Mouse (Mus musculus) adrenal gland, adult 2 months (tissue): ENCODE data around the gene Slk. TPM values are rescaled to one million over a fixed set of nuclear protein-coding genes. Genes with fewer than 3 reads are reported as not detected.

Experiments used
- DNase-seq: peaks from one replicate; pipeline ENCODE4 v3.0.0; 2021
- polyA plus RNA-seq: library from polyadenylated mRNA; depleted of rRNA; stranded (reverse); fragments of >200 nt; gene quantifications from 2 replicates; pipeline ENCODE4 v1.2.3, GENCODE M21; 2012; rRNA removed
- total RNA-seq, 2 experiments: library from RNA; stranded (reverse); gene quantifications; 2 replicates each; pipeline ENCODE4 v1.2.3; 2021

Slk gene
- total and polyA plus RNA-seq, 3 experiments = 3.1 to 44.1 (median 35.6) TPM

- DNase-seq = no peak
Measured at GRCm38 (mm10) chr19:47652255-47652654, 72.8 kb downstream of the Slk start.

- DNase-seq = no peak
Measured at GRCm38 (mm10) chr19:47653173-47653572, 73.7 kb downstream of the Slk start.

- DNase-seq = peak; percentile 40
Measured at GRCm38 (mm10) chr19:47654896-47655295, 75.4 kb downstream of the Slk start.

DNA sequence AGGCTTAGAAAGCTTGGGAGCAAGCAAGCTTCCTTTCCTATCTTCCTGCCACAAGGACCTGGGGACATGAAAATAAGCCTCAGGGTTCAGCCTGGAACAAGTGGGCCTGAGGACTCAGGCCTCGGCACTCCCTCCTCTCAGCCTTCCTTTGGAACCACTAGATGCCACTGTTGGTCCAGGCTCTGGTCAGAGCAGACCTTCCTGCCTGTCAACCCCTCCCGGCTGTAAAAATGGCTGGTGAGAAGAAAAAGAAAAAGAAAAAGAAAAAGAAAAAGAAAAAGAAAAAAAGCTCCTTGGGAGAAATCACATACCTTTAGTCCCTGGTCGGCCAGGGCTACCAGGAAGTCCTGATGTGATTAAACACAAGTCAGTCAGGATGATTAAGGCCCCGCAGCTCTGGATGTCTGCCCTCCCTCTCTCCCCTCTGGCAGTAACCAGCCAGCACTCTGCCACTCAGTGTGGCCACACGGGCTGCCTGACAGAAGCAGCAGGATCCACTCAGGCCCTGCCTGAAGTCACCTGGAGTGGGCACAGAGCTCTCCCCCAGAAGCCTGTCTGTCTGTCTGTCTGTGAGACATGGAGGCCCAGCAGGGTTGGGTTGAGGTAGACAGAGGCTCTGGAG, 79.5 kb downstream of the Slk start:
- peak; percentile 56 for DNase-seq

DNA sequence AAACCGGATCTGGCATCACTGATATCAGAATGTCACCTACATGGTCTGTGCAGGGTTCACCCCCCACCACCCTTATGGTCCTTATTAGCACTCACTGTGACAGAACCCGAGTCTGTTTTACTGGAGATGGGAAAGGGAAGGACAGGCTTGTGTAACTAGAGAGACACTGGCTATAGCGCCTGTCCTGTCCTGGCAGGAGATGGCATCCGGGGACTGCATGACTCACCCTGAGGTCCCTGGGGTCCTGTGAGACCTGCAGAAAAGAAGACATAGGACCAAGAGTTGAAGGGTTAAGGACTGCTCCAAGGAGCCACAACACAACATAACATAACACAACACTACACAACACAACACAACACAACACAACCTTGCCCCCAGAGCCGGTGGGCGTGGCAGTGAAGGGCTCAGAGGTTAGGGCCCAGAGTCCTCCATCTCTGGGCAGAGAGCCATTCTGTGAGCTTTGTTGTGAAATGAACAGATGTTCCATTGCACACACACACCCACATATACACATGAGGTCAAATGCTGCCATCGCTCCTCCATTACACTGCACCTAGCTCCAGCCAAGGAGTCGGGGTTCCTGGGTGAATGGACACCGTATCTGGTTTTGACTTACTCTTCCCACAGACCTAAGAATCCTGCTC, 80.4 kb downstream of the Slk start:
- no peak for DNase-seq

DNA sequence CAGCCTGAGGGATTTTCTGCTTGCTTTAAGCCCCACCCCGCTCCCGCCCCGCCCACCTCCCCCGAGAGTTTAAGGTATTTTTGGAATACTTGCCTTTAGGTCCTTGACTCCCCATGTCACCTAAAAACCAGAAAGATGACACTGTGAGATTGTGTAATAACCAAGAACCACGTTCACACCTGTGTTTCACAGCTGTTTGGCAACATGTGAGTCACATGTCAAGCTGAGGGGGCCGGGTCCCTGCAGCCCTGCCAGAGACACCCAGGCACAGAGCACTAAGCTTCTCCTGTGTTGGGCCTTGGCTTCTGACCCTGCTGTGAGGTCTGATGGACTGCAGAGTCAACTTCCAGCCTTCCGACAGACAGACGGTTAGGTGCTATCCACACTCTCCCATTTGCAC, 88.1 kb downstream of the Slk start:
- no peak for DNase-seq

DNA sequence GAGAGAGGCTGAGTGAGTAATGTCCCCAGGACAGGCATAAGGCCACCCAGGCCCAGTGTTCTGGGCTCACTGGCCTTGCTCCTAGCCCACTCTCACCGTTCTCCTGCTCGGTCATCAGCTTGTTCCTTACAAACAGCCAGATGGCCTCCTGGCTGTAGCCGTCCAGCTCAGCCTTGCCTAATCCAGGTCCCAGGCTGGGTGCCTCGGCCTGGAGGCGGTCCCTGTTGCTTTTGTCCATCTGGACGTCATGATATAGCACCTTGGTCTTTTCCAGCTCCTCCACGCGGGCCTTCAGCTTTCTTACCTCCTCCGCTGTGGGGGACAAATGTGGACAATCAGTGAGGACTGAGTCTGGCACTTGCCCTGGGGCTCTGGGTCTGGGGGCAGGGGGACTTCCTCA, 88.9 kb downstream of the Slk start:
- no peak for DNase-seq

DNA sequence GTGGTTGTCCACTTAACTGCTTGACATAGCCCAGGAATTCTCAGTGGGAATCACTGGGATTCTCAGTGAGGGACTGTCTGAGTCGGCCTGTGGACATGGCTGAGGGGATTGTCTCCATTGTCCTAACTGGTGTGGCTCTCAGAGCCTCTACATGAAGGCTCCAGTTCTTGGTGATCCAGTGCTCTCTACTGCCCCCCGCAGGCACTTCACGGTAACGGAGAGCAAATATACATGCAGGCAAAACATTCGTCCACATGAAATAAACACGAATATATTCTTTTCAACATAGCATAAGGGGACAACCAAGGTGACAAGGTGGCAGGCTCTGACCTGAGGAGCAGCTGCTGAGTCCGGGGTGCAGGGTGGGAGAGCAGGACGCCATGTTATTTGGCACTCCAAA, 94.9 kb downstream of the Slk start:
- DNase-seq = no peak

GRCm38 (mm10) chr19:47678675-47679074, 99.2 kb downstream of the Slk start:
- no peak for DNase-seq

DNA sequence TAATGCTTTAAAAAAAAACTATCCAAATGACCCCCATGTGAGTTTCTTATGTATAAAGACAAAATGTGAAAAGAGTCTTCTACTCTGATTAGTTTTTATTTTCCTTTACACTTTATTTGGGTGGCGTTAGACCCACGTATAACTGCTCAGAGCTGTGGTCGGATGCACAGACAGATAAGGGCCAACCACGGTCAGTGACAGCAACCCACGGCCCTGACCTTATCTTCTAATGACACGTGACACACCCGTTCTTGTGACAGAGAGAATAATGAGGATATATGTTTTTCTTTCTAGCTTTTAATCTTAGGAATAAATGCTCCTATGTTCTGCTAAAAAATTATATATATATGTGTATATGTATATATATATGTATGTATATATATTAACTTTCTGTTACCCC, 110.1 kb downstream of the Slk start:
- peak; percentile 29 for DNase-seq

DNA sequence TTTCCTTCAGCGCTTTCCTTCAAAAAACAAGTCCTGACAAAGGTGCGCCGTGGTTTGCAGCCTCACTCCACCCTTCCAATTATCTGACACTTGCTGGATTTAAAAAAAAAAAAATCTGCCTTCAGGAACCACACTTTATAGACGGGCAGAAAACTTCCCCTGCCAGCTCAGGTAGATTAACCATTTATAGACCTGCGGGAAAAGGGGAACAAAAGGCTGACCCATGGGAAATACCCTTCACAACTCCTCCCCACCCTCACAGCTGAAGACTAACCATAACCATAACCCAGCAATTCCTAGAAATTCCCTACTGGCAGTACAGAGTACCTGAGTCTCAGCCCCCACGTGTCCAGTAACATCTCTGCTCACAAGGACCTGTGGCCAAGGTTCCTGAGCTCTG, 112.5 kb downstream of the Slk start, which contains the start of gene Col17a1:
Gene Col17a1 (minus strand): TSS at position 101 of the 400 bp plus-strand sequence.
- no peak for DNase-seq

Other genes with a start within 250 kb of the Slk start
- gene Sh3pxd2a, start 115.3 kb upstream of the Slk start, total RNA-seq = 10 to 100 TPM; 68.2 to 90.0 TPM
- 33.1 and 61.0 TPM in 2 replicates for gene Sh3pxd2a, start 115.3 kb upstream of the Slk start, polyA plus RNA-seq
- 10 to 100 TPM in 1 of 2 experiments, 1 to 10 TPM in 1; 8.3 to 11.9 TPM for gene Stn1, start 42.2 kb upstream of the Slk start, total RNA-seq
- gene Stn1, start 42.2 kb upstream of the Slk start, polyA plus RNA-seq = 10.8 TPM in 2 replicates
- not detected for gene Col17a1, start 112.4 kb downstream of the Slk start, total RNA-seq
- 0.03 and 0.16 TPM in 2 replicates for gene Col17a1, start 112.4 kb downstream of the Slk start, polyA plus RNA-seq
- 10 to 100 TPM; 88.4 to 89.9 TPM for gene Sfr1, start 152.0 kb downstream of the Slk start, total RNA-seq
- gene Sfr1, start 152.0 kb downstream of the Slk start, polyA plus RNA-seq = 45.7 and 62.8 TPM in 2 replicates